Mouse (Mus musculus): Measurements from ENCODE around the gene Osbpl11. TPM values are rescaled to one million over a fixed set of nuclear protein-coding genes. Genes with fewer than 3 reads are reported as not detected.

The Osbpl11 gene
- polyA plus RNA-seq, 1 experiment from 2014 or later: 11.7 TPM

DNA sequence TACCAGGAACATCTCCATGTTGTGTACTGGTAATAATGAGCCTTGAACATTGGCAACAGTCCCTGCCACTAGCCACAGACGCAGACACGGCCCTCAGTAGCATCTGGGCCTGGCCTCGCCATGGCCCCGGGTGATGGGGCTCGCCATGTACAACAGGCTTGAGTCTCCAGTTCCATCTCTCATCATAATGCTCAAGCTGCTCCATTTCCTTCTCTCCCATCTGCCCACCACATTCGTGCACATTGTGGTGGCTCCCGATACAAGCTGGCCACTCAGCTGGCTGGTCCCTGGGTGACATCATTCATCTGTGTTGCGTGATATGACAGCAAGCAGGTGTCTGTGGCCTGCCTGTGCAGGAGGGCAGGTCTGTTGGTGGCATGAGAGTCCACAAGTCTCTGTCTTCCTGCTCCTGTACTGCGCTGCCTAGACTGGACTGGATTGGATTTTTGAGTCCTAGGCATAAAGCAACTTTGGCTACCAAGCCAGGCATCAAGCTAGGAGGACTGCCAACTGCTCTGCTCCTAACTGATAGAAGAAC lies 60.1 kb downstream of the Osbpl11 start:
- WGBS: 87% methylated on average over 9 of the region's 9 CpGs
- no peaks in the 10 kb centered on the region for H3K27me3 ChIP-seq (replicated peaks; ENCODE audit: control insufficient read depth, insufficient read depth, low read length)
- peak; percentile 40 for ATAC-seq

DNA sequence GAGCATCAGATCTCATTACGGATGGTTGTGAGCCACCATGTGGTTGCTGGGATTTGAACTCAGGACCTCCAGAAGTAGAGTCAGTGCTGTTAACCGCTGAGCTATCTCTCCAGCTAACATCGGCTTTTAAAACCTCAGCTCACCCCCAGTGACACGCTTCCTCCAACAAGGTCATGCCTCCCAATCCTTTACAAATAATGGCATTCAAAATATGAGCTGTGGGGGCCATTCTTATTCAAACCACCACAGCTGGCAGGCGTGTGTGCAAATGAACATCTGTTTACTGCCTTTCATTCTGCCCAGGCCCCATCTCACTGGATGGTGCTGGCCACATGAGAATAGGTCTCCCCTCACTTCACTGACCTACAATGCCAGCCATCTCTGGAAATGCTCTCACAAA lies 61.7 kb downstream of the Osbpl11 start:
- Histone ChIP-seq H3K4me3 (ENCODE audit: low read length) (no peak overlapping the region), H3K27me3 (replicated peaks; ENCODE audit: control insufficient read depth, insufficient read depth, low read length) (no peaks in the 10 kb centered on the region), H3K4me1 (ENCODE audit: control insufficient read depth, insufficient read depth, low read depth, low read length) (peaks cover 6% of the 10 kb centered on the region; the same call in 1 of the 2 replicates), H3K9me3 (ENCODE audit: control insufficient read depth, low read length) (no peaks in the 10 kb centered on the region), H3K4me2 (ENCODE audit: low read length) (no peak overlapping the region), H3K9ac (ENCODE audit: low read depth, low read length) (no peak overlapping the region), H3K36me3 (ENCODE audit: control insufficient read depth, insufficient read depth, low read length) (peaks cover 10% of the 10 kb centered on the region), H3K27ac (ENCODE audit: low read depth, low read length) (no peak overlapping the region)
- WGBS: 79% methylated on average over 5 of the region's 5 CpGs
- no peak for ATAC-seq

More for the DNA sequence above, 60.1 kb downstream of the Osbpl11 start:
- Histone ChIP-seq H3K36me3 (ENCODE audit: control insufficient read depth, insufficient read depth, low read length) (peaks cover 10% of the 10 kb centered on the region), H3K4me2 (ENCODE audit: low read length) (no peak overlapping the region), H3K4me3 (ENCODE audit: low read length) (no peak overlapping the region), H3K9me3 (ENCODE audit: control insufficient read depth, low read length) (no peaks in the 10 kb centered on the region), H3K4me1 (ENCODE audit: control insufficient read depth, insufficient read depth, low read depth, low read length) (no peaks in the 10 kb centered on the region), H3K27ac (ENCODE audit: low read depth, low read length) (no peak overlapping the region), H3K9ac (ENCODE audit: low read depth, low read length) (no peak overlapping the region)

DNA sequence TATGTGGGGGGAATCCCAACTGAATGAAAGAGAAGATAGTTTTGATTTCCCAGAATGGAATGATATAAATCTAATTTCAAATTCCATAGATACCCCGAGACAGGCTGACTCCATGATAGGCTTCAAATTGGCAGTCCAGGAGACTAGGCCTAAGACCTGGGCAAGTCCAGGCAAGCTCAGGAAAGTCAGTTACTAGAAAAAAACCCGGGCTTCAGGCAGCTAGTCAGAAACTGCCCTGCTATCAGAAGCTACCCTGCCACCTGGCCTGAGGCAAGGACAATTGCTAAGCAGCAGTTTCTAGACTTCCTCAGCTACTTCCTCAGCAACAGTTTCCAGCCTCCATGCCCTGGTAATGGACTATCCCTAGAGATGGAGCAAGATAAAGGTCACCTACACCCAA lies 62.1 kb downstream of the Osbpl11 start:
- Histone ChIP-seq H3K4me2 (ENCODE audit: low read length) (no peak overlapping the region), H3K27me3 (replicated peaks; ENCODE audit: control insufficient read depth, insufficient read depth, low read length) (no peaks in the 10 kb centered on the region), H3K36me3 (ENCODE audit: control insufficient read depth, insufficient read depth, low read length) (peaks cover 6% of the 10 kb centered on the region), H3K4me1 (ENCODE audit: control insufficient read depth, insufficient read depth, low read depth, low read length) (peaks cover 7% of the 10 kb centered on the region; the same call in 1 of the 2 replicates), H3K27ac (ENCODE audit: low read depth, low read length) (no peak overlapping the region), H3K9ac (ENCODE audit: low read depth, low read length) (no peak overlapping the region), H3K4me3 (ENCODE audit: low read length) (no peak overlapping the region), H3K9me3 (ENCODE audit: control insufficient read depth, low read length) (no peaks in the 10 kb centered on the region)
- 78% methylated on average over 2 of the region's 2 CpGs for WGBS
- ATAC-seq: no peak

DNA sequence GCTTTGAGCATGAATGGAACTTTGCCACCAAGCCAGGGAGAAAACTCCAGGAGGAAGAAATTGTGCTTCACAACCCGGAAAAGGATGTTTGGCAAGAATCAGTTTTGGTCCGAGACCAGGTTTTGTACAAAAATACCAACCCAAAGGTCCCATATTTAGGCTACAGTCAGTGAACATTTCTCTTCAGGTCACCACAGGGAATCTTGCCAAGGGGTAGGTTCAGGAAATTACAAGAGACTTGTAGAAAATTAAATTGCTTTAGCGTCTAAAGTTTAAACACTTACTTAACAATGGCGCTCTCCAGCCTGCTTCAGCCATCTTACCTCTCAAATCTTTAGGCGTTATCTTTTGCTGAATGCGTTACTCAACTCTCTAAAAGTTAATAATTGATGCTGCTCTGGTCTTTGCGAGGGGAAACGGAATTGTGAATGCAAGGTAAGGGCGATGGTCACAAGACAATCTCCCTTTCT lies 65.8 kb downstream of the Osbpl11 start:
- ATAC-seq: no peak; the same call in 1 of the 2 replicates
- Histone ChIP-seq H3K4me3 (ENCODE audit: low read length) (peak overlapping the region; percentile 86), H3K4me2 (ENCODE audit: low read length) (peak overlapping the region; percentile 80), H3K9me3 (ENCODE audit: control insufficient read depth, low read length) (no peaks in the 10 kb centered on the region), H3K27ac (ENCODE audit: low read depth, low read length) (peak overlapping the region; percentile 42), H3K27me3 (replicated peaks; ENCODE audit: control insufficient read depth, insufficient read depth, low read length) (no peaks in the 10 kb centered on the region), H3K4me1 (ENCODE audit: control insufficient read depth, insufficient read depth, low read depth, low read length) (peaks cover 13% of the 10 kb centered on the region), H3K9ac (ENCODE audit: low read depth, low read length) (peak overlapping the region; percentile 99), H3K36me3 (ENCODE audit: control insufficient read depth, insufficient read depth, low read length) (no peaks in the 10 kb centered on the region)
- WGBS: 20% methylated on average over 9 of the region's 9 CpGs

DNA sequence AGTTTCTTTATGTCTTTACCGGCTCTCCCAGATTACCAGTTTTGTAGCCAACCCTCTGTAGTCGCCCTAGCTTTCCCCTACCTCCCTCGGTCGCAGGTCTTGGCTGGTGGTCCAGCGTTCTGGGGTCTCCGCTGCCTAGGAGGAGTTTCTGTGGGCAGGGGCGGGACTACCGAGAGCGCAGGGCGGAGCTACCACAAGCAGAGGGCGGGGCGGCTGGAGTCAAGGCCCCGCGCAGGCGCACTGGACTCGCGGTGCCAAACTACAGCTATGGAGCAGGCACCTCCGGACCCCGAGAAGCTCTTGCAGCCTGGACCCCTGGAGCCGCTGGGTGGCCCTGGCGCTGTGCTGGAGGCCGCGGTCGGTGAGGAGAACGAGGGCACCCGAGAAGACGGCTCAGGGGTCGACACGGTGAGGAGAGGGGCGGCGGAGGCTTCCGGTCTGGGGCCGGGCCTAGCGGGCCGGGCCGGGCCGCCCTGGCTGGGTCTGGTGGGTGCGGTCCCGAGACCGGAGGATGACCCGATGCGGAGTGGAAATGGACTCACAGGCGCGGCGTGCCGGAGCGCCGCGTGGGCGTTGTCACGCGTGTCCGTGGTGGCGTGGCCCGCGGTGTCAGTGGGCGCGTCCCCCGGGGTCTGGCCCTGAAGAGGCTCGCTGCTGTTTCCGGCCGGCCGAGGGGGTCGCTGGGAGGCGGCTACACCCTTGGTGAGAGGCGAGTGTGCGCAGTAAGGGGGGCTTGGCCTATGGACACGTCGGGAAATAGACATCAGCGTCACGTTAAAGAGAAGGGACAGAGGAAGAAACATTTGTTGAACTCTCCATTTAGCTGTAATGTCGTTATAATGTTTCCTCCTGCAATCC lies 66.6 kb downstream of the Osbpl11 start, which contains the start of gene Snx4:
TSS of gene Snx4 (plus strand) at position 249 of the 858 bp plus-strand sequence.
- peak; percentile 96 for ATAC-seq
- H3K9ac ChIP-seq (ENCODE audit: low read depth, low read length): peak within 1 kb of the TSS; percentile 99
- no peaks in the 10 kb centered on the region for H3K27me3 ChIP-seq (replicated peaks; ENCODE audit: control insufficient read depth, insufficient read depth, low read length)
- peak within 1 kb of the TSS; percentile 86 for H3K27ac ChIP-seq (ENCODE audit: low read depth, low read length)
- under 1% methylated on average over 62 of the region's 72 CpGs for WGBS
- H3K9me3 ChIP-seq (ENCODE audit: control insufficient read depth, low read length): no peaks in the 10 kb centered on the region
- H3K4me1 ChIP-seq (ENCODE audit: control insufficient read depth, insufficient read depth, low read depth, low read length): peaks cover 13% of the 10 kb centered on the region
- H3K4me2 ChIP-seq (ENCODE audit: low read length): peak within 1 kb of the TSS; percentile 80
- no peaks in the 10 kb centered on the region for H3K36me3 ChIP-seq (ENCODE audit: control insufficient read depth, insufficient read depth, low read length)
- H3K4me3 ChIP-seq (ENCODE audit: low read length): peak within 1 kb of the TSS; percentile 86

DNA sequence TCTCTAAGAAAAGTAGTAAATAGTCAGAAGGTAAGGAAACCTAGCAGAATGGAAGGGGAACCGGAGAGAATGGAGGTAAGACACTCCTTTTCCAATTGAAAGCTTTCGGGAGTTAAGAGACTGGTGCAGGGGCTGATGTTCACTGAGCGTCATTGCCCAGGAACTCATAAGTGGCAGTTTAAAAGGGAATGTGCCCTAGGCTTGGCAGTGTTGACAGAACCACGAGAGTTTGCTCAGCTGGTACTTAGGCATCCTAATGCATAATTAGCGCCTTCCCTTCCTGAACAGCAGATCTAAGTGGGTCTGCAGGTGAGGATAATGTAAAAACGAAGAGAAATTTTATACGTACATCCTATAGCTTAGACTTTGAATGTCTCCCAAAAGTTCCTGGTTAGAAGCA lies 70.7 kb downstream of the Osbpl11 start:
- Histone ChIP-seq H3K9me3 (ENCODE audit: control insufficient read depth, low read length) (no peaks in the 10 kb centered on the region), H3K27me3 (replicated peaks; ENCODE audit: control insufficient read depth, insufficient read depth, low read length) (no peaks in the 10 kb centered on the region), H3K27ac (ENCODE audit: low read depth, low read length) (no peak overlapping the region), H3K4me1 (ENCODE audit: control insufficient read depth, insufficient read depth, low read depth, low read length) (peaks cover 10% of the 10 kb centered on the region), H3K4me2 (ENCODE audit: low read length) (no peak overlapping the region), H3K4me3 (ENCODE audit: low read length) (no peak overlapping the region), H3K36me3 (ENCODE audit: control insufficient read depth, insufficient read depth, low read length) (no peaks in the 10 kb centered on the region), H3K9ac (ENCODE audit: low read depth, low read length) (no peak overlapping the region)
- ATAC-seq: no peak
- WGBS: 77% methylated on average over 7 of the region's 7 CpGs

DNA sequence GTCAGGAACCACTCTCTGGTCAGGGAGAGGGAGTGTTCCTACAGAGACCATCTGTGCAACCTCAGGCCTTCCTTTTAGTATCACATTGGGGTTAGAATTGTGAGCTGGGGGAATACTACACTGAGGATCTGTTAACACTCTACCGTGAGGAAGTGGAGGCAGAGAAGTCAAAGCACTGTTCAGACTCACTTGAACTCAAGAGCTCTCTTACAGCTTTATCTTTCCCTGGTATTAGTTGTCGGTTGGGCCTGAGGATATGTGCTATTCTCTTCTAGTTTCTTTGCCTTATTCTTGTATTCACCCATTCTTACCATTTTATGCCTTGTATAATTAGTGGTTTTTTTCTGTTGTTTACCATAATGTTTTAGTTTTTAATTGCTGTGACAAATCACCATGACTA lies 73.7 kb downstream of the Osbpl11 start:
- no peaks in the 10 kb centered on the region for H3K36me3 ChIP-seq (ENCODE audit: control insufficient read depth, insufficient read depth, low read length)
- no peak overlapping the region for H3K9ac ChIP-seq (ENCODE audit: low read depth, low read length)
- no peak overlapping the region for H3K4me3 ChIP-seq (ENCODE audit: low read length)
- 89% methylated on average over 2 of the region's 2 CpGs for WGBS
- no peak for ATAC-seq
- H3K4me2 ChIP-seq (ENCODE audit: low read length): no peak overlapping the region
- no peaks in the 10 kb centered on the region for H3K9me3 ChIP-seq (ENCODE audit: control insufficient read depth, low read length)
- H3K27ac ChIP-seq (ENCODE audit: low read depth, low read length): no peak overlapping the region
- no peaks in the 10 kb centered on the region for H3K4me1 ChIP-seq (ENCODE audit: control insufficient read depth, insufficient read depth, low read depth, low read length)
- no peaks in the 10 kb centered on the region for H3K27me3 ChIP-seq (replicated peaks; ENCODE audit: control insufficient read depth, insufficient read depth, low read length)

DNA sequence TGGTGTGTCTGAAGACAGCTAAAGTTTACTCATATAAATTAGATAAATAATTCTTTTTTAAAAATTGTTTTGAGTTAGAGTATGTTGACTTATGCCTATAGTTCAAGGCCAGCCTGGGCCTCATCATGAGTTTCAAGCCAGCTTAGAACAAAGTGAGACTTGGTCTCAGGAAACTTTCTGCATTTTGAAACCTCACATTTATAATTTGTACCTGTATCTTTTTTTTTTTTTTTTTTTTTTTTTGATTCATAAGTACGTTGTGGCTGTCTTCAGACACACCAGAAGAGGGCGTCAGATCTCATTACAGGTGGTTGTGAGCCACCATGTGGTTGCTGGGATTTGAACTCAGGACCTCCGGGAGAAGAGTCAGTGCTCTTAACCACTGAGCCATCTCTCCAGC lies 75.0 kb downstream of the Osbpl11 start:
- ATAC-seq: no peak
- H3K36me3 ChIP-seq (ENCODE audit: control insufficient read depth, insufficient read depth, low read length): no peaks in the 10 kb centered on the region
- 90% methylated on average over 3 of the region's 3 CpGs for WGBS
- H3K9me3 ChIP-seq (ENCODE audit: control insufficient read depth, low read length): no peaks in the 10 kb centered on the region
- no peak overlapping the region for H3K4me2 ChIP-seq (ENCODE audit: low read length)
- H3K9ac ChIP-seq (ENCODE audit: low read depth, low read length): no peak overlapping the region
- no peaks in the 10 kb centered on the region for H3K27me3 ChIP-seq (replicated peaks; ENCODE audit: control insufficient read depth, insufficient read depth, low read length)
- no peak overlapping the region for H3K27ac ChIP-seq (ENCODE audit: low read depth, low read length)
- H3K4me3 ChIP-seq (ENCODE audit: low read length): no peak overlapping the region
- H3K4me1 ChIP-seq (ENCODE audit: control insufficient read depth, insufficient read depth, low read depth, low read length): no peaks in the 10 kb centered on the region

DNA sequence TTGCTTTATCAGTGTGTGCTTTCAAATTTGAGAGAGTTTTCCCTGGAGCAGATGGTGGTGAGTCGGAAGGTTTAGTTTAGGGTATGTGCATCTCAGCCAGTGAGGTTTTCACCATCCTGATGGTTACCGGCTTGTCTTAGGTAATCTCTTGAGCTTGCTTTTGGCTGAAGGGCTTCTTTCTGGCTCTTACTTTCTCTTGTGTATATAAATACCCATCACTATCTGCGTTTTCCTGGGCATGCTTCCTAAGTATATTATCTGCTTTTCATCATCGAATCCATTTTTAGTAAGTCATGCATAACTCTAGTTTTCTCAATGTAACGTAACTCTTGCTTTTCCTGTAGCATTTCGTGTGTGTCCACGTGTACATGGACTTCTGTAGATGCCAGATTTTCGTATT lies 76.0 kb downstream of the Osbpl11 start:
- no peak overlapping the region for H3K27ac ChIP-seq (ENCODE audit: low read depth, low read length)
- WGBS: 83% methylated on average over 8 of the region's 8 CpGs
- H3K9me3 ChIP-seq (ENCODE audit: control insufficient read depth, low read length): no peaks in the 10 kb centered on the region
- no peak overlapping the region for H3K4me2 ChIP-seq (ENCODE audit: low read length)
- no peak overlapping the region for H3K9ac ChIP-seq (ENCODE audit: low read depth, low read length)
- H3K4me1 ChIP-seq (ENCODE audit: control insufficient read depth, insufficient read depth, low read depth, low read length): no peaks in the 10 kb centered on the region
- ATAC-seq: no peak
- no peaks in the 10 kb centered on the region; the same call in 1 of the 2 replicates for H3K36me3 ChIP-seq (ENCODE audit: control insufficient read depth, insufficient read depth, low read length)
- H3K4me3 ChIP-seq (ENCODE audit: low read length): no peak overlapping the region
- no peaks in the 10 kb centered on the region for H3K27me3 ChIP-seq (replicated peaks; ENCODE audit: control insufficient read depth, insufficient read depth, low read length)

All from hindbrain, embryonic 16.5 days (tissue).